Mouse (Mus musculus) induced T-regulatory cell, adult 2 months (primary cell): ENCODE measurements around the gene Thra.
"Not testable (repeated sequence)": the region's sequence is repeated elsewhere in the genome, so short reads cannot be mapped to it uniquely, and the experiment has no call there.

Source experiments
- DNase-seq: peaks from one replicate; pipeline ENCODE4 v3.0.0-alpha.2; 2012; ENCODE audit warnings: low read depth

Gene Thra

GRCm38 (mm10) chr11:98740393-98741050 lies at the start of gene Thra:
Gene Thra, plus strand, starts transcription at chr11:98740638.
- DNase-seq, result peak; percentile 61

GRCm38 (mm10) chr11:98693201-98693600 lies 47.2 kb upstream of the Thra start:
- DNase-seq, result no peak

- no peak for DNase-seq
Observed at GRCm38 (mm10) chr11:98693746-98694145, 46.7 kb upstream of the Thra start.

- DNase-seq, result no peak
Observed at GRCm38 (mm10) chr11:98694301-98694700, 46.1 kb upstream of the Thra start.

- no peak for DNase-seq
Observed at GRCm38 (mm10) chr11:98695408-98695807, 45.0 kb upstream of the Thra start.

GRCm38 (mm10) chr11:98696454-98697216 lies 43.8 kb upstream of the Thra start:
- DNase-seq, result no peak

- no peak for DNase-seq
Observed at GRCm38 (mm10) chr11:98697225-98697624, 43.2 kb upstream of the Thra start.

GRCm38 (mm10) chr11:98698849-98699640 lies 41.4 kb upstream of the Thra start:
- DNase-seq, result no peak

- DNase-seq, result peak; percentile 85
Observed at GRCm38 (mm10) chr11:98699911-98700310, 40.5 kb upstream of the Thra start.

GRCm38 (mm10) chr11:98701213-98701670 lies 39.2 kb upstream of the Thra start, which contains the start of gene Csf3:
Gene Csf3, plus strand, starts transcription at chr11:98701263.
- no peak for DNase-seq

GRCm38 (mm10) chr11:98702323-98702722 lies 38.1 kb upstream of the Thra start:
- DNase-seq, result no peak

- no peak for DNase-seq
Observed at GRCm38 (mm10) chr11:98705021-98705420, 35.4 kb upstream of the Thra start.

- no peak for DNase-seq
Observed at GRCm38 (mm10) chr11:98707401-98708281, 32.8 kb upstream of the Thra start.

- DNase-seq, result no peak
Observed at GRCm38 (mm10) chr11:98708282-98708956, 32.0 kb upstream of the Thra start.

GRCm38 (mm10) chr11:98709001-98709741 lies 31.3 kb upstream of the Thra start:
- DNase-seq, result no peak

- peak; percentile 87 for DNase-seq
Observed at GRCm38 (mm10) chr11:98710416-98711045, 29.9 kb upstream of the Thra start.

- DNase-seq, result no peak
Observed at GRCm38 (mm10) chr11:98711046-98711434, 29.4 kb upstream of the Thra start.

GRCm38 (mm10) chr11:98712009-98712408 lies 28.4 kb upstream of the Thra start:
- DNase-seq, result not testable (repeated sequence)

- DNase-seq, result no peak
Observed at GRCm38 (mm10) chr11:98713703-98714102, 26.7 kb upstream of the Thra start.

- DNase-seq, result no peak
Observed at GRCm38 (mm10) chr11:98715946-98716345, 24.5 kb upstream of the Thra start.
